Mouse (Mus musculus): ENCODE data around the gene Krt7.

The Krt7 gene

GRCm38 (mm10) chr15:101446572-101446971, 35.7 kb downstream of the Krt7 start:
- DNase-seq (ENCODE audit: low spot score) = no peak

- no peak for DNase-seq (ENCODE audit: low spot score)
Measured at GRCm38 (mm10) chr15:101447444-101447843, 36.6 kb downstream of the Krt7 start, which contains the start of gene Krt88. Gene Krt88, plus strand, starts transcription at chr15:101447744.

- peak; percentile 68 for DNase-seq (ENCODE audit: low spot score)
Measured at GRCm38 (mm10) chr15:101453093-101453736, 42.4 kb downstream of the Krt7 start.

- DNase-seq (ENCODE audit: low spot score) = no peak
Measured at GRCm38 (mm10) chr15:101454774-101455173, 43.9 kb downstream of the Krt7 start.

- no peak for DNase-seq (ENCODE audit: low spot score)
Measured at GRCm38 (mm10) chr15:101455292-101455691, 44.4 kb downstream of the Krt7 start.

- no peak for DNase-seq (ENCODE audit: low spot score)
Measured at GRCm38 (mm10) chr15:101455891-101456290, 45.0 kb downstream of the Krt7 start.

GRCm38 (mm10) chr15:101458361-101458930, 47.6 kb downstream of the Krt7 start:
- DNase-seq (ENCODE audit: low spot score) = no peak

GRCm38 (mm10) chr15:101459283-101459682, 48.4 kb downstream of the Krt7 start:
- no peak for DNase-seq (ENCODE audit: low spot score)

- DNase-seq (ENCODE audit: low spot score) = no peak
Measured at GRCm38 (mm10) chr15:101463651-101464050, 52.8 kb downstream of the Krt7 start, which contains the start of gene Krt81. Gene Krt81, minus strand, starts transcription at chr15:101463751.

- no peak for DNase-seq (ENCODE audit: low spot score)
Measured at GRCm38 (mm10) chr15:101469093-101469492, 58.2 kb downstream of the Krt7 start.

- DNase-seq (ENCODE audit: low spot score) = no peak
Measured at GRCm38 (mm10) chr15:101472952-101473528, 62.2 kb downstream of the Krt7 start, which contains the start of gene Krt86. Gene Krt86, plus strand, starts transcription at chr15:101473478.

GRCm38 (mm10) chr15:101479007-101479665, 68.3 kb downstream of the Krt7 start:
- peak; percentile 19 for DNase-seq (ENCODE audit: low spot score)

GRCm38 (mm10) chr15:101479666-101480060, 68.8 kb downstream of the Krt7 start:
- DNase-seq (ENCODE audit: low spot score) = no peak

All from left cerebral cortex, adult 11 months (tissue).